Mouse (Mus musculus) myocyte (in vitro differentiated cells): ENCODE measurements at regions not wholly inside any gene's neighbourhood (a gene's known extent, or its start where the extent isn't known, plus 50 kb on each side); places are given as distances from the start of the nearest gene placed in this dataset.

Source experiments
- H3K27me3 ChIP-seq: one replicate; pipeline ENCODE4 v1.6.1; 2011; ENCODE audit not compliant: control insufficient read depth, insufficient read depth, insufficient read length
- H3K36me3 ChIP-seq: one replicate; pipeline ENCODE4 v1.6.1; 2011; ENCODE audit not compliant: control insufficient read depth, insufficient read depth
- H3K4me2 ChIP-seq: one replicate; pipeline ENCODE4 v1.6.1; 2011; ENCODE audit warnings: low read depth, control low read depth
- H3K4me3 ChIP-seq: one replicate; pipeline ENCODE4 v1.5.1; 2011; ENCODE audit warnings: mild to moderate bottlenecking, control low read depth, moderate library complexity
- H3K79me2 ChIP-seq: one replicate; pipeline ENCODE4 v1.6.1; 2011; ENCODE audit not compliant: control insufficient read depth, insufficient read depth
- H3ac ChIP-seq: one replicate; pipeline ENCODE4 v1.6.1; 2011; ENCODE audit not compliant: control insufficient read depth, insufficient read length
- CEBPB ChIP-seq: IDR thresholded peaks from 2 replicates; pipeline ENCODE4 v1.6.1; 2011; ENCODE audit warnings: mild to moderate bottlenecking, moderate library complexity; ENCODE audit not compliant: poor library complexity, insufficient read depth, severe bottlenecking
- E2F4 ChIP-seq: IDR thresholded peaks from one replicate; pipeline ENCODE4 v1.6.1; 2011; ENCODE audit warnings: mild to moderate bottlenecking, control low read depth, moderate library complexity; ENCODE audit not compliant: insufficient read depth
- MAX ChIP-seq: IDR thresholded peaks from one replicate; pipeline ENCODE4 v1.6.1; 2011; ENCODE audit warnings: low read depth, mild to moderate bottlenecking, control low read depth
- MYOD1 ChIP-seq, 3 experiments: IDR thresholded peaks; one replicate each; pipeline ENCODE4 v1.6.1; 2011; ENCODE audit warnings: control low read depth in 2 of 3, low read depth in 2 of 3, mild to moderate bottlenecking in 2 of 3, moderate library complexity in 1 of 3; ENCODE audit not compliant: insufficient read length in 2 of 3, control insufficient read depth in 1 of 3
- MYOG ChIP-seq, 3 experiments: IDR thresholded peaks; one replicate each; pipeline ENCODE4 v1.6.1; 2011; ENCODE audit warnings: control low read depth in 2 of 3, low read depth in 2 of 3, mild to moderate bottlenecking in 2 of 3; ENCODE audit not compliant: insufficient read length in 2 of 3, control insufficient read depth in 1 of 3, insufficient read depth in 1 of 3
- POLR2A ChIP-seq: IDR thresholded peaks from one replicate; pipeline ENCODE4 v1.6.1; 2011; ENCODE audit warnings: low read depth, mild to moderate bottlenecking, control low read depth, moderate library complexity; ENCODE audit not compliant: insufficient read length
- POLR2AphosphoS2 ChIP-seq: IDR thresholded peaks from one replicate; pipeline ENCODE4 v1.6.1; 2011; ENCODE audit warnings: low read depth, control low read depth; ENCODE audit not compliant: insufficient read length
- REST ChIP-seq: IDR thresholded peaks from one replicate; pipeline ENCODE4 v1.6.1; 2011; ENCODE audit warnings: mild to moderate bottlenecking, control low read depth, moderate library complexity; ENCODE audit not compliant: insufficient read depth, insufficient read length
- SRF ChIP-seq: IDR thresholded peaks from one replicate; pipeline ENCODE4 v1.6.1; 2011; ENCODE audit warnings: low read depth; ENCODE audit not compliant: control insufficient read depth, insufficient read length
- TCF12 ChIP-seq: IDR thresholded peaks from one replicate; pipeline ENCODE4 v1.6.1; 2011; ENCODE audit warnings: mild to moderate bottlenecking, control low read depth; ENCODE audit not compliant: poor library complexity, insufficient read depth, severe bottlenecking
- TCF3 ChIP-seq: IDR thresholded peaks from one replicate; pipeline ENCODE4 v1.6.1; 2011; ENCODE audit warnings: low read depth, control low read depth; ENCODE audit not compliant: insufficient read length
- USF1 ChIP-seq: IDR thresholded peaks from one replicate; pipeline ENCODE4 v1.6.1; 2011; ENCODE audit warnings: low read depth, mild to moderate bottlenecking, control low read depth, moderate library complexity

GRCm38 (mm10) chr15:36920886-36921285, 86.7 kb downstream of the Zfp706 start:
- Histone ChIP-seq H3ac (no peak overlapping the region), H3K4me2 (no peak overlapping the region), H3K79me2 (no peaks in the 10 kb centered on the region), H3K36me3 (no peaks in the 10 kb centered on the region), H3K27me3 (no peaks in the 10 kb centered on the region), H3K4me3 (no peak overlapping the region)
- TF ChIP-seq USF1 (no peak), TCF3 (no peak), E2F4 (no peak), CEBPB (no peak), MYOG (IDR thresholded peaks at IDR 0.05; ENCODE audit: control insufficient read depth in 1 of 3, insufficient read depth in 1 of 3, insufficient read length in 2 of 3, low read depth in 2 of 3) (no peak), TCF12 (no peak), REST (no peak), MYOD1 (IDR thresholded peaks at IDR 0.05; ENCODE audit: control insufficient read depth in 1 of 3, insufficient read length in 2 of 3, low read depth in 2 of 3) (no peak), SRF (no peak), POLR2AphosphoS2 (no peak), MAX (no peak), POLR2A (no peak)

- H3ac ChIP-seq: no peak overlapping the region
- TF ChIP-seq MYOD1 (IDR thresholded peaks at IDR 0.05; ENCODE audit: control insufficient read depth in 1 of 3, insufficient read length in 2 of 3, low read depth in 2 of 3) (no peak), USF1 (no peak), CEBPB (no peak), POLR2A (no peak), SRF (no peak), E2F4 (no peak), TCF3 (no peak), POLR2AphosphoS2 (no peak), MYOG (IDR thresholded peaks at IDR 0.05; ENCODE audit: control insufficient read depth in 1 of 3, insufficient read depth in 1 of 3, insufficient read length in 2 of 3, low read depth in 2 of 3) (no peak), MAX (no peak), TCF12 (no peak), REST (no peak)
- no peaks in the 10 kb centered on the region for H3K36me3 ChIP-seq
- no peak overlapping the region for H3K4me3 ChIP-seq
- no peak overlapping the region for H3K4me2 ChIP-seq
- H3K27me3 ChIP-seq: no peaks in the 10 kb centered on the region
- no peaks in the 10 kb centered on the region for H3K79me2 ChIP-seq
Observed at GRCm38 (mm10) chr15:36919704-36920103, 87.9 kb downstream of the Zfp706 start.

- TF ChIP-seq MYOG (IDR thresholded peaks at IDR 0.05; ENCODE audit: control insufficient read depth in 1 of 3, insufficient read depth in 1 of 3, insufficient read length in 2 of 3, low read depth in 2 of 3): no peak
- no peak for TF ChIP-seq MAX
- TF ChIP-seq MYOD1 (IDR thresholded peaks at IDR 0.05; ENCODE audit: control insufficient read depth in 1 of 3, insufficient read length in 2 of 3, low read depth in 2 of 3): no peak
- no peak for TF ChIP-seq POLR2A
- no peak for TF ChIP-seq CEBPB
- TF ChIP-seq SRF: peak; percentile 26
- no peak for TF ChIP-seq REST
- no peak for TF ChIP-seq E2F4
- Histone ChIP-seq H3K27me3 (no peaks in the 10 kb centered on the region), H3K4me3 (no peak overlapping the region), H3K36me3 (no peaks in the 10 kb centered on the region), H3ac (no peak overlapping the region), H3K4me2 (no peak overlapping the region), H3K79me2 (no peaks in the 10 kb centered on the region)
Observed at GRCm38 (mm10) chr15:36919209-36919608, 88.4 kb downstream of the Zfp706 start.

GRCm38 (mm10) chr15:36916998-36917397, 90.6 kb downstream of the Zfp706 start:
- H3K36me3 ChIP-seq: no peaks in the 10 kb centered on the region
- no peak overlapping the region for H3K4me3 ChIP-seq
- H3ac ChIP-seq: no peak overlapping the region
- no peak overlapping the region for H3K4me2 ChIP-seq
- H3K79me2 ChIP-seq: no peaks in the 10 kb centered on the region
- TF ChIP-seq TCF12 (no peak), TCF3 (no peak), POLR2A (no peak), MAX (no peak), MYOD1 (IDR thresholded peaks at IDR 0.05; ENCODE audit: control insufficient read depth in 1 of 3, insufficient read length in 2 of 3, low read depth in 2 of 3) (no peak)
- H3K27me3 ChIP-seq: no peaks in the 10 kb centered on the region
